15 mouse cellular contexts compared by ENCODE assay signal in the genomic region with DNA sequence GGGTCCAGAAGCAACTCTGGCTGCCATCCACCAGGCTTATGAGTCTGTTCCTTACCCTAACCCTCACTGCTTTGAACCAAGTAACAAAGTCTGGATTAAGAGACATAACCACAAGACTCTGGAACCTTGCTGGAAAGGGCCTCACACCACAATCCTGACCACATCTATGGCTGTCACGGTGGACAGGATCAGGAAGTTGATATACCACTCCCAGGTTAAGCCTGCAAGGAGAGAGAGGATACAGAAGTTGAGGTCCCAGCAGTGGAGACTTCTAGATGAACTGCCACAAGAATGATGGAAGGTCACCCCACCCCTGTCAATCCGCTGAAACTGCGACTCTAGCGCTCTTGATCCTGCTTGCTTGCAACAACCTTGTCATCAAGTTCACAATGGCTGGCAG.
"Had no signal": no experiment of that assay in that cellular context is flagged by ENCODE, and none has a peak within 500 bp of the region (broad histone marks: within the 10 kb centered on the region; RNA-seq: fewer than 3 reads in every experiment).

No protein-coding gene starts in this region.

- H3K4me1 ChIP-seq: kidney, embryonic 15.5 days; limb, embryonic 15.5 days; lung, embryonic 15.5 days; midbrain, embryonic 12.5 days; neural tube, embryonic 13.5 days had no signal

- H3K9ac ChIP-seq: kidney, embryonic 15.5 days; limb, embryonic 15.5 days; liver, embryonic 12.5 days; lung, embryonic 15.5 days; neural tube, embryonic 13.5 days had no signal

- H3K9me3 ChIP-seq: kidney, embryonic 15.5 days; limb, embryonic 15.5 days; liver, embryonic 12.5 days; lung, embryonic 15.5 days; midbrain, embryonic 12.5 days; neural tube, embryonic 13.5 days had no signal

- H3K4me2 ChIP-seq: kidney, embryonic 15.5 days; limb, embryonic 15.5 days; liver, embryonic 12.5 days; lung, embryonic 15.5 days; midbrain, embryonic 12.5 days; neural tube, embryonic 13.5 days had no signal

- H3K36me3 ChIP-seq: lung, embryonic 15.5 days had no signal

- DNase-seq: kidney, adult 2 months; kidney, postnatal 14 days; lung, postnatal 14 days; retina, postnatal 1 day; right cerebral cortex, postnatal 14 days had no signal

- H3K4me3 ChIP-seq: kidney, embryonic 15.5 days; left cerebral cortex, adult 2 months; limb, embryonic 15.5 days; liver, embryonic 12.5 days; lung, embryonic 15.5 days; midbrain, embryonic 12.5 days; neural tube, embryonic 13.5 days had no signal

- H3K27me3 ChIP-seq: kidney, embryonic 15.5 days; limb, embryonic 15.5 days; liver, embryonic 12.5 days; lung, embryonic 15.5 days; midbrain, embryonic 12.5 days; neural tube, embryonic 13.5 days had no signal

- H3K27ac ChIP-seq: kidney, embryonic 15.5 days; left cerebral cortex, adult 2 months; limb, embryonic 15.5 days; lung, embryonic 15.5 days; macrophage; midbrain, embryonic 12.5 days; neural tube, embryonic 13.5 days; stomach, postnatal 0 days had no signal

- ATAC-seq: liver, embryonic 12.5 days; midbrain, embryonic 16.5 days had no signal
